Mouse (Mus musculus): ENCODE data around the gene Tbc1d14.
A peak's percentile ranks its signal among the peaks of the same experiment; 100 is the strongest.

DNA sequence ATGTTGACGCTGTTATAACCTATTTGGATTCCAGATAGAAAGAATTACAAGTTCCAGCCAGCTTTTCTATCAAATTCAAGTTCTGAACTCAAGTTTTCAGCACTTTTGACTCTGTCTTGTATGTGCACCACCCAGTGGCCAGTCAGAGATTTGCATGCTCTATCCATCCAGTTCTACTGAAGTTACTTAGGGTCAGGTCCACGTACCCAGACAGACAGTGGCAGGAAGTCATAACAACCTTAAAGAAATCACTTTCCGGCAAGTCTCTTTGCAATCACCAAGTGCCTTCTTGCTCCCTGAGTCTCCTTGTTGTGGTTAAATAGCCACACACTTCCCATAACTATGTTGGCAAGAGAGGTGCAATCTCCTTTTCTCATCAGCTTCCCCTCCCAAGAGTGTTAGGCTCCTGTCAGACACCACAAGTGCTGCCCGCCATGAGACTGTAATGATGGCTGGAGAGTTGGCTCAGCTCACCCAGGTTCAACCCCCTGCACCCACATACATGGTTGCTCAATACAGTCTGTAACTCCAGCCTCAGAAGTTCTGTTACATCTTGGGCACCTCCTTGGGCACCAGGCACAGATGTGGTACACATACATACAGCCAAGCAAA lies 54.4 kb downstream of the Tbc1d14 start:
- TF ChIP-seq POLR2A (IDR thresholded peaks at IDR 0.05; ENCODE audit: low read depth, low read length): no peak
- peak; percentile 55 for TF ChIP-seq CTCF (conservative IDR thresholded peaks at IDR 0.05; ENCODE audit: insufficient read depth, insufficient read length, low read depth, low read length)
